Mouse (Mus musculus) small intestine, adult 2 months (tissue): ENCODE measurements around the gene Adgre1. TPM values are rescaled to one million over a fixed set of nuclear protein-coding genes. Genes with fewer than 3 reads are reported as not detected.
A peak's percentile ranks its signal among the peaks of the same experiment; 100 is the strongest.
"Not testable (repeated sequence)": the region's sequence is repeated elsewhere in the genome, so short reads cannot be mapped to it uniquely, and the experiment has no call there.

Experiments
- H3K27ac ChIP-seq: fragments of 200-500 bp; 2 replicates; pipeline ENCODE4 v1.5.1; 2012; ENCODE audit warnings: low read depth, low read length, control low read depth, inconsistent platforms; ENCODE audit not compliant: insufficient read depth
- H3K27me3 ChIP-seq: fragments of 200-500 bp; 2 replicates; pipeline ENCODE4 v1.6.1; 2012; ENCODE audit warnings: mild to moderate bottlenecking, moderate library complexity, low read length, inconsistent platforms; ENCODE audit not compliant: control insufficient read depth, insufficient read depth
- H3K36me3 ChIP-seq: fragments of 200-500 bp; 2 replicates; pipeline ENCODE4 v1.6.1; 2012; ENCODE audit warnings: mild to moderate bottlenecking, low read length, control low read depth, inconsistent platforms; ENCODE audit not compliant: control insufficient read depth, insufficient read depth
- H3K4me1 ChIP-seq: fragments of 200-500 bp; 2 replicates; pipeline ENCODE4 v1.6.1; 2012; ENCODE audit warnings: low read length, inconsistent platforms, mixed read lengths; ENCODE audit not compliant: control insufficient read depth, insufficient read depth, insufficient read length
- H3K4me3 ChIP-seq: fragments of 200-500 bp; 2 replicates; pipeline ENCODE4 v1.5.1; 2012; ENCODE audit warnings: low read depth, mild to moderate bottlenecking, control low read depth, inconsistent platforms, low read length, moderate library complexity
- CTCF ChIP-seq: fragments of 200-500 bp; IDR thresholded peaks from 2 replicates; pipeline ENCODE4 v1.5.1; 2012; ENCODE audit warnings: low read depth, mild to moderate bottlenecking, control low read depth, inconsistent platforms, low read length, moderate library complexity, mixed read lengths; ENCODE audit not compliant: insufficient replicate concordance, insufficient read length; ENCODE audit errors: extremely low read depth
- POLR2A ChIP-seq: fragments of 200-500 bp; IDR thresholded peaks from 2 replicates; pipeline ENCODE4 v1.6.1; 2012; ENCODE audit warnings: low read depth, mild to moderate bottlenecking, control low read depth, inconsistent platforms, low read length, moderate library complexity
- whole genome bisulfite sequencing: fragments of 180-500 bp; shearing (Covaris S2); methylation state at CpG from one replicate; pipeline ENCODE4 v1.1.7; 2018; 5-methylcytosine and 5-hydroxymethylcytosine counted together
- polyA plus RNA-seq: library from polyadenylated mRNA; depleted of rRNA; stranded (reverse); fragments of >200 nt; gene quantifications from 2 replicates; pipeline ENCODE4 v1.2.3, GENCODE M21; 2012

The Adgre1 gene
- polyA plus RNA-seq, 1 experiment: 2.4 TPM

DNA sequence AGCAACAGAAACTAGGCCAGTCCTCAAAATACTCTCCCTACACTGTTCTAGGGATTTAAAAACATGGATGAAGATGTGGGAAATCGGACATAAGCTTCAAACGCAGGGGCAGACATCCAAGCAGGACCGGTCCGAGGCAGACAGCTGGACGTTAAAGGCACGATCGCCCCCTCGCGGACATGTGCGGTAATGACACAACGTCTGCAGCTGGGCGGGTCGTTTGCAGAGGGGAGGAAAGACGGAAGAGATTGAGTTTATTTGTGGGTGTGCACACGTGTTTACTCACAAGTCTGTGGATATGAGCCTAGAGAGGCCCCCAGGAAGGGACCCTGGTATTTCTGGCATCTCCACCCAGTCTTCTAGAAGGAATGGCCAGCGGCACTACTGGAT is 23.7 kb upstream of the Adgre1 start:
- 6% methylated on average over 16 of the region's 16 CpGs for WGBS
- H3K4me3 ChIP-seq: no peak overlapping the region
- H3K36me3 ChIP-seq: no peaks in the 10 kb centered on the region
- 0 out of 2 replicates have a peak, but pooled peaks cover 2% of the 10 kb centered on the region for H3K4me1 ChIP-seq
- TF ChIP-seq POLR2A (no peak), CTCF (peak; percentile 84)
- no peak overlapping the region for H3K27ac ChIP-seq
- no peaks in the 10 kb centered on the region for H3K27me3 ChIP-seq

DNA sequence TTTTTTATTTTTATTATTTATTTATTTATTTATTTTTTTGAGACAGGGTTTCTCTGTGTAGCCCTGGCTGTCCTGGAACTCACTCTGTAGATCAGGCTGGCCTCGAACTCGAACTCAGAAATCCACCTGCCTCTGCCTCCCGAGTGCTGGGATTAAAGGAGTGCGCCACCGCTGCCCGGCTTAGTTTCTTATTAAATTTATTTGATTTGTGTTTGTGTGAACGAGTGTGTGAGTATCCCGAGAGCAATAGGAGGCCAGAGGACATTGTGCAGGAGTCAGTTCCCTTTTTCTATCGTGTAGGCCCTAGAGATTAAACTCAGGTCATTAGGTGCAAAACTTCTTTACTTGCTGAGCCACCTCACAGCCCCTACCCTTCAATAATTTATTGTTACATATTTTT is 23.3 kb upstream of the Adgre1 start:
- not testable (repeated sequence) for H3K27ac ChIP-seq, H3K4me1 ChIP-seq, H3K4me3 ChIP-seq

DNA sequence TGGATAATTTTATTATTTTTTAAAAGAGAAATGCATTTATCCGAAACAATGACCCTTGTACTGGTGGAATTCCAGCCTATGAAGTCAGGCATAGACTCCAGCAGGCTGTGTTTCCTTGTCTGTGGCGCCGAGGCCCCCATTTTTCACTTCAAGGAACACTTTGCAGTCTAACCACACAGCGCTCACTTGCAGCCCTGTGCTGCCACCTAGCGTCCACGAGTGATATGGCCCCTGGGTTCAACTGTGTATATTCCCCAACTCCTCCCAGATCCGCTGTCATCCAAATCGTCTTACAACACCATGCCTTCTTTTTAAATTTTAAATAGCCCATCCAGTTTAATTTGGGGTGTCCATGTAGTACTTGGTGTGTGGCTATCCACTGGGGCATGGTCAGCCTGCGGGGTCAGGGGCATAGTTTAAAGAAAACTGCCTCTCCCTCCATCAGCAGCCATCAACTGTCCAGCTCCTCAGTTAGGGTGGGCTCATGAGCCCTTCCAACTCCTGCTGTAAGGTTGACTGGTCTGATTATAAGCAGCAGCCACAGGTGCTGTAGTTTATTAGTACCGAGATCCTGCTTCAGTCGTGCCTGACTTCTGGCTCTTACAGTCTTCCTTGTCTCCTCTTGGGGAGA is 22.7 kb upstream of the Adgre1 start:
- Histone ChIP-seq H3K4me1 (0 out of 2 replicates have a peak, but pooled peaks cover 2% of the 10 kb centered on the region), H3K36me3 (no peaks in the 10 kb centered on the region), H3K4me3 (no peak overlapping the region), H3K27me3 (no peaks in the 10 kb centered on the region), H3K27ac (no peak overlapping the region)
- TF ChIP-seq CTCF: peak; percentile 95; the same call in 1 of the 2 replicates
- TF ChIP-seq POLR2A: no peak
- WGBS: 9% methylated on average over 11 of the region's 11 CpGs

More for the DNA sequence above, 23.3 kb upstream of the Adgre1 start:
- H3K36me3 ChIP-seq, H3K27me3 ChIP-seq: not testable (repeated sequence)
- 62% methylated on average over 9 of the region's 9 CpGs for WGBS

DNA sequence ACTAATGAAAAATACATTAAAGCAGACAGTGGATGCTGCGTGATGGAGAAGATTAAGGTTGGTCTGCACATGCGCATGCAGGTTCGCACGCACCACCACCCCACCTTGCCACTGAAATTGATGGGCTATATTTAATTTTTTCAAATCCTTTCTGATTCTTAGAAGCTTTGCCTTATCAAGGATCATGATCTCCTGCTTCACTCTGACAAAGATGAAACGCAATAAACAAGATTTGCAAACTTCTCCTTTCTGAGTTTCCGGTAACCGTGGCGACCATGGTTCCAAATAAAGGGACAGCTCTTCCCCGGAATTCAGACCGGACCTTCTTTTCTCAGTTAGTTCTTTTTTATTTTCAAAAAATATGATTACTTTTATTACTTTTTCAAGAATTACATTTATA is 20.5 kb upstream of the Adgre1 start:
- 72% methylated on average over 10 of the region's 10 CpGs for WGBS
- Histone ChIP-seq H3K27ac (no peak overlapping the region), H3K27me3 (no peaks in the 10 kb centered on the region), H3K4me3 (no peak overlapping the region), H3K4me1 (no peaks in the 10 kb centered on the region), H3K36me3 (no peaks in the 10 kb centered on the region)
- TF ChIP-seq POLR2A: no peak
- no peak for TF ChIP-seq CTCF

DNA sequence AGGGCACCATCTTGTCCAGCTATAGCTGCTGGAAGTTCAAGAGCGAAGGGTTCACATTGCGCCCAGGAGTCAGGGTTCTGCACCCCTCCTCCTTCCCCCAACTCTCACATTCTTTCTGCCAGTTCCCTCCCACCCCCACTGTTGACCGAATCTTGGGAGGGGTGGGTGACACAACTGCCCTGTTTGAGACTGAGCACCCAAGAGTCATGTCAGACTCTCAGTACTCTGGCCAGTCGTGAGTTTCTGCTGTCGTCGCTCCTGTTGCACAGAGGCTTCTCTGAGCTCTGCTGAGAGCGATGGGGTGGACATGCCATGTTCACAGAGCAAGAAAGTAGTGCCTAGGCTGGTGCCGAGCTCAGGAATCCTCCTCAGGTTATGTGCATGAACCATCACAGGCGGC is 19.2 kb upstream of the Adgre1 start:
- Histone ChIP-seq H3K27me3 (no peaks in the 10 kb centered on the region), H3K36me3 (no peaks in the 10 kb centered on the region), H3K4me3 (no peak overlapping the region), H3K4me1 (no peaks in the 10 kb centered on the region), H3K27ac (peak overlapping the region; percentile 29)
- 68% methylated on average over 9 of the region's 9 CpGs for WGBS
- TF ChIP-seq POLR2A (no peak), CTCF (no peak)

DNA sequence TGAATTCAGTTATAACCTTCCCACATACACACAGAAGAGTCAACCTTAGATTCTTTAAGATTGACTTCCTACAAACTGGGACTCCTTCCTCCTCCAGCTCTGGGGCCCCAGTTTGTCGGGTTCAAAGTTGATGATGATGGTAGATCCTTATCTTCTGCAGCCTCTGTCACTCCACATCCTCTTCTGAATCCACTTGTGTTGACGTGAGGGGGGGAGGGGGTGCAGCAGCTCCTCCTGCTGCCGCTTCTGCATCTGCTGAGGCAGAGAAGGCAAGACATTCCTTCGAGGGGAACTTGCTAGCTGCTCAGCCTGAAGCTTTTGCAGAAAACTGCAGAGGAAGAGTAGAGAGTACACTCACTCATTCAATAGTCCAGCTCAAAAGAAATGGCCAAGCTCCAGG is 16.9 kb upstream of the Adgre1 start:
- no peak for TF ChIP-seq CTCF
- TF ChIP-seq POLR2A: no peak
- no peaks in the 10 kb centered on the region for H3K27me3 ChIP-seq
- H3K27ac ChIP-seq: no peak overlapping the region
- 59% methylated on average over 4 of the region's 4 CpGs for WGBS
- H3K4me3 ChIP-seq: no peak overlapping the region
- no peaks in the 10 kb centered on the region for H3K4me1 ChIP-seq
- H3K36me3 ChIP-seq: no peaks in the 10 kb centered on the region

DNA sequence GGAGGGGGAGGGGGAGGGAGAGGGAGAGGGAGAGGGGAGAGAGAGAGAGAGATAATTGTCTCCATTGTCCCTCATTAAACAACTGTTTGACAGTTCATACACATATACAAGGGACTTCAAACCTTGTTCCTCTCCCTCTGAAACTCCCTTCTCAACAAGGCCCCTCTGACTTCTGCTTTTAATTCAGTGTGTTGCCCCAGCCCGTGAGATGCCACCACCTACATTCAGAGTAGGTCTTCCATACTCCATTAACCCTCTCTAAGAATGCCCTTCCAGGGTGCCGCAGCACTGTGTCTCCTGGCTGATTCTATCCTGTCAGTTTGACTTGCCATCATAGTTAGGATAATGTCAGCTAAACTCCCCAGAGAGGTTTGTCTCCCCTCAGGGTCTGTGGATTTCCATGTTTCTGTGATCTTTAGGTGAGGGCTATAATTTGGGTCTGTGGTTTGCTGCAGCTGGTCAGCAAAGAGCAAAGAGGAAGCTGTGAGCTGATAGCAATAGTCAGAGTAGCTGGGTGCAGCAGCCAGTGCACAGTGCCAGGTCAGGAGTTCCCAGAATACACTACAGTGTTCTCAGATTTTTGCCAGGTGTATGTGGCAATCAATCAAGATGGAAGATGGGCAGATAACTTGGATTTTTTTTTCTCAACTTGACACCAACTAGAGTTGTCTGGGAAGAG is 14.3 kb upstream of the Adgre1 start:
- 67% methylated on average over 2 of the region's 2 CpGs for WGBS

More for the DNA sequence above, 14.3 kb upstream of the Adgre1 start:
- Histone ChIP-seq H3K4me1 (no peaks in the 10 kb centered on the region), H3K27me3 (no peaks in the 10 kb centered on the region), H3K4me3 (no peak overlapping the region), H3K36me3 (no peaks in the 10 kb centered on the region), H3K27ac (peak overlapping the region; percentile 65)
- TF ChIP-seq POLR2A (no peak), CTCF (no peak)
